Mouse (Mus musculus) E14TG2a.4 (cell line): Measurements from ENCODE around the gene Ano6.

ENCODE experiments used
- CTCF ChIP-seq: conservative IDR thresholded peaks from 2 replicates; pipeline ENCODE4 v1.5.1; 2014; ENCODE audit warnings: low read length
- NANOG ChIP-seq: IDR thresholded peaks from 2 replicates; pipeline ENCODE4 v1.6.1; 2014; ENCODE audit warnings: borderline replicate concordance, low read length, mixed read lengths
- POU5F1 ChIP-seq: IDR thresholded peaks from 2 replicates; pipeline ENCODE4 v1.6.1; 2014; ENCODE audit warnings: low read length, borderline replicate concordance

GRCm38 (mm10) chr15:95951497-95951896 lies 160.9 kb downstream of the Ano6 start:
- TF ChIP-seq CTCF (no peak), NANOG (no peak), POU5F1 (no peak)
